Mouse (Mus musculus): ENCODE data around the gene Rtkn. TPM values are rescaled to one million over a fixed set of nuclear protein-coding genes. Genes with fewer than 3 reads are reported as not detected.

Rtkn gene
- polyA plus RNA-seq, 1 experiment from 2014 or later = 39.5 TPM

- H3K9me3 ChIP-seq = no peaks in the 10 kb centered on the region
- no peak overlapping the region for H3K4me2 ChIP-seq (replicated peaks)
- H3K27me3 ChIP-seq = peaks cover 30% of the 10 kb centered on the region
- H3K4me3 ChIP-seq = no peak overlapping the region
- peaks cover 37% of the 10 kb centered on the region for H3K4me1 ChIP-seq
- ATAC-seq (ENCODE audit: low FRiP score, low read depth) = no peak
- H3K27ac ChIP-seq (replicated peaks) = no peak overlapping the region
- 79% methylated on average over 3 of the region's 3 CpGs for WGBS
- H3K36me3 ChIP-seq = no peaks in the 10 kb centered on the region
- H3K9ac ChIP-seq (replicated peaks) = no peak overlapping the region
Observed at GRCm38 (mm10) chr6:83134226-83134625, 1.0 kb upstream of the Rtkn start.

- H3K27me3 ChIP-seq = peaks cover 31% of the 10 kb centered on the region
- no peaks in the 10 kb centered on the region for H3K36me3 ChIP-seq
- WGBS = 4% methylated on average over 34 of the region's 37 CpGs
- no peaks in the 10 kb centered on the region for H3K9me3 ChIP-seq
- H3K9ac ChIP-seq (replicated peaks) = peak overlapping the region; percentile 85; the same call in 1 of the 2 replicates
- peak overlapping the region; percentile 55 for H3K4me3 ChIP-seq
- no peak overlapping the region for H3K27ac ChIP-seq (replicated peaks)
- H3K4me1 ChIP-seq = peaks cover 40% of the 10 kb centered on the region
- H3K4me2 ChIP-seq (replicated peaks) = peak overlapping the region; percentile 78
- ATAC-seq (ENCODE audit: low FRiP score, low read depth) = no peak
Observed at GRCm38 (mm10) chr6:83135571-83136161, 403 bp downstream of the Rtkn start.

DNA sequence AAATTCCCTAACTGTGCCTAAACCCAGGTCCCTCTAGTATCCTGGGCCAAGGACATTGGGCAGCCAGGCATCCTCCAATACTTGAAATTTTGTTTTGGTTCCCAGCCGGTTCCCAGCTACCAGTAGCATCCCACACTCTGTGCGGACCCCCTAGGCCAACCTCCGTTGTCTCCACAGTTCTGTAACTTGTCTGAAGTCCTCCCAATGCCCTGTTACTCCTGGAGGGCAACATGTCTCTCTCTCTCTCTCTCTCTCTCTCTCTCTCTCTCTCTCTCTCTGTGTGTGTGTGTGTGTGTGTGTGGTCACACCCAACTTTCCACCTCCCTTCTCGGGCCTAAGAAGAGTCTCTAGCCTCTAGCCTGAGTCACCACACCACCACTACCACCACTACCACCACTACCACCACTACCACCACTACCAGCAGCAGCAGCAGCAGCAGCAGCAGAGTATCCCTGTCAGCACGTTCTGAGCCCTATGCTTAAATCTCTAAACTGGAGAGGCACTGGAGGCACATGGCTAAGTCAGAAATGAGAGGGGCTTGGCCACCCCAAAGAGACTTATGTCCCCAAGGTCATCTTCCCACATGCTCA lies 1.1 kb downstream of the Rtkn start:
- no peaks in the 10 kb centered on the region for H3K36me3 ChIP-seq
- WGBS = 15% methylated on average over 5 of the region's 5 CpGs
- peaks cover 40% of the 10 kb centered on the region for H3K4me1 ChIP-seq
- peak overlapping the region; percentile 85 for H3K9ac ChIP-seq (replicated peaks)
- ATAC-seq (ENCODE audit: low FRiP score, low read depth) = peak; percentile 4; the same call in 1 of the 2 replicates
- H3K9me3 ChIP-seq = no peaks in the 10 kb centered on the region
- peak overlapping the region; percentile 55 for H3K4me3 ChIP-seq
- H3K4me2 ChIP-seq (replicated peaks) = peak overlapping the region; percentile 78
- peaks cover 36% of the 10 kb centered on the region for H3K27me3 ChIP-seq
- H3K27ac ChIP-seq (replicated peaks) = peak overlapping the region; percentile 97

DNA sequence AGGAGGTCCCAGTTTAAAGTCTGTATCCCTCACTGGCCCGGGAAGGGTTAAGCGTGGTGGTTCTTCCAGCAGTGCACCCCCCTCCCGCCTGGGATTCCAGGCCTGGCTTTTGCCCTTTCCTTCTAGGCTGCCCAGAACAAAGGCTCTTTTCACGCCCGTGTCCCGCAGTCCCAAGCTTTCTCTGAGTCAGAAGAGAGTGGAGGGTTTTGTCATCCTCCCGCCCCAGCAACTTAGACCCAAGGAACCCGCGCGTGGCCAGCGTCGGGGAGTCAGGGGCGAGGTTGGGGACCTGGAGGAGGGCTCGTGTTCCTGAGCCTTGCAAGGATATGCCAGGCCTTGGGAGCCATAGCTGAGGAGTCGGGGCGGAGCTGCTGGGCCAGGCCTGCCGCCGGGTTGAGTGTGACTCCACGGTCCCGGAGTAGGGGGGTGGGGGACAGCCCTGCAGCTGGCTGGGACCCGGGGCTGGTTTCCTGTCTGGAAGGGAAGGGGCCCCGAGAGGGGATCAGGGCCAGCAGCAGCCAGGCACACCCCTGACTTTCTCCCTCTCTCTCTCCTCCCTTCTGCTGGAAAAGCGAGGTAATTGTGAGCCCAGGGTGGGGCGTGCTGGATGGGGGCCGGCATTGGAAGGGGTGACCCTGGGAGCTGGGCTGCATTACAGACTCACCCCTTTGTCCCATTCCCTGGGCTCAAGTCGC lies 1.8 kb downstream of the Rtkn start:
- no peaks in the 10 kb centered on the region for H3K9me3 ChIP-seq
- ATAC-seq (ENCODE audit: low FRiP score, low read depth) = peak; percentile 81
- under 1% methylated on average over 26 of the region's 26 CpGs for whole genome bisulfite sequencing

DNA sequence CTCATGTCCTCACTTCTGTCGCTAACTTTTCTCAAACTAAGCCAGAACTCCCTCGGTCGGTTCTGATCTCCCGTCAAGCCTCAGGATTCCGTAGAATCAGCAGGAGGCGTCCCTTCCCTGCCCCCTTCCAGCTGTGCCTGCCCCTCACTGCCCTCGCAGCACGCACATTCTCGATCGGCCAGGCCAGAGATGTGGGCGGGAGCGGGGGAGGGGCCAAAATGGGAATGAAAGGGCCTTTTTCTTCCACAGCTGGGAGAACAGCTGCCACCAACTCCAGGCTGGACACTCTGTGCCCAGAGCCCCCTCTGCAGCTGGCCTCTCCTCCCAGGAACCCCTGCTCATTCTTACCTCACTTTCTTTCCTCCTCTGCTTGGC lies 2.3 kb downstream of the Rtkn start:
- Histone ChIP-seq H3K4me1 (peaks cover 51% of the 10 kb centered on the region), H3K9me3 (no peaks in the 10 kb centered on the region), H3K9ac (replicated peaks) (peak overlapping the region; percentile 85), H3K4me2 (replicated peaks) (peak overlapping the region; percentile 78), H3K27me3 (peaks cover 45% of the 10 kb centered on the region), H3K27ac (replicated peaks) (peak overlapping the region; percentile 97), H3K36me3 (no peaks in the 10 kb centered on the region), H3K4me3 (peak overlapping the region; percentile 55)
- WGBS = 0% methylated on average over 12 of the region's 12 CpGs
- ATAC-seq (ENCODE audit: low FRiP score, low read depth) = peak; percentile 71

More for the DNA sequence above, 1.8 kb downstream of the Rtkn start:
- Histone ChIP-seq H3K27me3 (peaks cover 40% of the 10 kb centered on the region), H3K4me3 (peak overlapping the region; percentile 55), H3K4me1 (peaks cover 46% of the 10 kb centered on the region), H3K9ac (replicated peaks) (peak overlapping the region; percentile 85), H3K36me3 (no peaks in the 10 kb centered on the region), H3K27ac (replicated peaks) (peak overlapping the region; percentile 97), H3K4me2 (replicated peaks) (peak overlapping the region; percentile 78)

DNA sequence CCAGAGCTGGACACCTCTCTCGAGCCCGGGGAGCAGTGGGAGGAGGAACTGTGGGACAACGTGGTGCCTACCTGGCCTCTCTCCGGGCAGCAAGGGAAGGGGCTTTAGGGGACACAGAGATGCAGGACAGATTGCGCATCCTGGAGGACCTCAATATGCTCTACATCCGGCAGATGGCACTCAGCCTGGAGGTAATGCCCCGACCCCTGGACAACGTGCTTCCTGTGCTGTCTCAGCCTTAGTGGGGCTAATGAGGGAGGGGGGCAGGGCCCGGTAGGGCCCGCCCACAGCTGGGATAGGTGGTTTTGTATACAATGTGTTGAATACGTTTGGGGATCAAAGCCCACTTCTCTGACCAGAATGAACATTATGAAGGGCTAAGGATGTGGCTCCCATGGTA lies 2.8 kb downstream of the Rtkn start:
- Histone ChIP-seq H3K4me1 (peaks cover 52% of the 10 kb centered on the region), H3K27ac (replicated peaks) (peak overlapping the region; percentile 97), H3K4me3 (peak overlapping the region; percentile 55), H3K27me3 (peaks cover 48% of the 10 kb centered on the region), H3K9me3 (no peaks in the 10 kb centered on the region), H3K9ac (replicated peaks) (peak overlapping the region; percentile 85), H3K4me2 (replicated peaks) (peak overlapping the region; percentile 78), H3K36me3 (no peaks in the 10 kb centered on the region)
- WGBS = 0% methylated on average over 11 of the region's 11 CpGs
- ATAC-seq (ENCODE audit: low FRiP score, low read depth) = peak; percentile 38

- no peak for ATAC-seq (ENCODE audit: low FRiP score, low read depth)
- no peak overlapping the region for H3K4me3 ChIP-seq
- WGBS = 96% methylated on average over 8 of the region's 8 CpGs
- no peak overlapping the region for H3K9ac ChIP-seq (replicated peaks)
- peaks cover 52% of the 10 kb centered on the region for H3K4me1 ChIP-seq
- peaks cover 38% of the 10 kb centered on the region for H3K27me3 ChIP-seq
- no peaks in the 10 kb centered on the region for H3K9me3 ChIP-seq
- no peak overlapping the region for H3K27ac ChIP-seq (replicated peaks)
- no peak overlapping the region for H3K4me2 ChIP-seq (replicated peaks)
- no peaks in the 10 kb centered on the region for H3K36me3 ChIP-seq
Observed at GRCm38 (mm10) chr6:83140044-83140443, 4.8 kb downstream of the Rtkn start.

DNA sequence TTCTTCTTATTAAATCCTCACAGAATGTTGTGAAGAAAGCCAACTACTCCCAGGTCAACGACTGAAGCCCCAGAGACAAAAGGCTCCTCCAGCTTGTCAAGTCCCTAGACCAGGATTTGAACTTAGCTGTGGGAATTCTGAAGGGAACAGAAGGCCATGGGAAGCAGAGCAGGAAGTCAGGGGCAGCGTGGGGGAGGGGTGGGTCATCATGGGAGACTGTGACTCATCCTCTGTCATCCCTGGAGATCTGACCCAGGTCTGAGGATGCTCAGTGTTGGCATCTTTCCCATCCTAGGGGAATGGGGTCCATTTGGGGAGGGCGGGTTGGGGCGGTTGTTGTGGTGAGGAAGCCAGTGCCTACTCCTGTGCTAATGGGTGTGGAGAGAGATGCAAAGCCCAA lies 6.4 kb downstream of the Rtkn start:
- peaks cover 39% of the 10 kb centered on the region for H3K4me1 ChIP-seq
- peak overlapping the region; percentile 70 for H3K9ac ChIP-seq (replicated peaks)

GRCm38 (mm10) chr6:83142211-83142731 lies 7.0 kb downstream of the Rtkn start:
- Histone ChIP-seq H3K27me3 (peaks cover 23% of the 10 kb centered on the region), H3K4me1 (peaks cover 33% of the 10 kb centered on the region), H3K4me3 (peak overlapping the region; percentile 37), H3K9me3 (no peaks in the 10 kb centered on the region), H3K27ac (replicated peaks) (no peak overlapping the region), H3K36me3 (peaks cover under 1% of the 10 kb centered on the region; the same call in 1 of the 2 replicates), H3K4me2 (replicated peaks) (peak overlapping the region; percentile 63), H3K9ac (replicated peaks) (peak overlapping the region; percentile 70)
- ATAC-seq (ENCODE audit: low FRiP score, low read depth) = no peak
- WGBS = 2% methylated on average over 39 of the region's 41 CpGs

More for the DNA sequence above, 6.4 kb downstream of the Rtkn start:
- Histone ChIP-seq H3K27ac (replicated peaks) (no peak overlapping the region), H3K27me3 (peaks cover 23% of the 10 kb centered on the region), H3K4me3 (no peak overlapping the region), H3K36me3 (no peaks in the 10 kb centered on the region), H3K9me3 (no peaks in the 10 kb centered on the region), H3K4me2 (replicated peaks) (peak overlapping the region; percentile 63)
- ATAC-seq (ENCODE audit: low FRiP score, low read depth) = no peak
- WGBS = 25% methylated on average over 4 of the region's 4 CpGs

DNA sequence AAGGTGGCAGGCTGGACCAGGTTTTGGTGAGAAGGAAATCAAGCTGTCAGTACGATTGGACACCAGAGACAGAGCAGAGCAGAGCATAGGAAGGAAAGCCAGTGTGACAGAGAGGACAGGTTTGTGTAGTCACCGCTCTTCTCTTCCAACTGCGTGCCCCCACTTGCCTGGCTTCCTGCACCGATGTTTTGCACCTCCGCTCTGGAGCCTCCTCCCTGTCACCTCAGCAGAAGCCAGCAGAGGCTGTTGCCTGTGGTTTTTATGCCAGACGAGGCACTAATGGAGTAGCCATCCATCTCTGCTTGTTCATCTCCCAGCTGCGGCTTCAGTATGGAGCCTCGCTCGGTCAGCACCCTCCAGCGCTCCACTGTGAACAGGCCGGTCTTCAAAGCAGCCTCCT lies 7.6 kb downstream of the Rtkn start:
- Histone ChIP-seq H3K27me3 (peaks cover 23% of the 10 kb centered on the region), H3K36me3 (peaks cover 6% of the 10 kb centered on the region; the same call in 1 of the 2 replicates), H3K9ac (replicated peaks) (peak overlapping the region; percentile 70; the same call in 1 of the 2 replicates), H3K27ac (replicated peaks) (no peak overlapping the region), H3K4me2 (replicated peaks) (peak overlapping the region; percentile 63; the same call in 1 of the 2 replicates), H3K4me1 (peaks cover 27% of the 10 kb centered on the region), H3K9me3 (no peaks in the 10 kb centered on the region), H3K4me3 (no peak overlapping the region)
- no peak for ATAC-seq (ENCODE audit: low FRiP score, low read depth)
- 40% methylated on average over 11 of the region's 11 CpGs for WGBS

DNA sequence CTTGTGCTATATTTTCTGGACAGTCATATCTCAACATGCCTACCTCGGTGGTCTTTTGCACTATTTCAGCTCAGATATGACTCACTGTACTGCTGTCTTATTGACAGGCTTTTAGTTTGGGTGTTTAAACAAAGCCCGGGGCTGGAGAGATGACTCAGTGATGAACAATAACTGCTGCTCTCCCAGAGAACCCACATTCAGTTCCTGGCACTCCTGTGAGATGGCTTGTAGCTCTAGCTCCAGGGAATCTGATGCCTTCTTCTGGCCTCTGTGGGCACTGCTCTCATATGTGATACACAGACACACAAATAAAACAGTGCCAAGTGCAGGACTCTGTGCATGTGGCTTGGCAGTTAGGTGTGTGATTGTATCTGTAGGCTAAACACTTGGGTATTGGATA lies 9.9 kb downstream of the Rtkn start:
- Histone ChIP-seq H3K27me3 (peaks cover 23% of the 10 kb centered on the region), H3K9ac (replicated peaks) (no peak overlapping the region), H3K36me3 (peaks cover 27% of the 10 kb centered on the region), H3K4me1 (peaks cover 12% of the 10 kb centered on the region), H3K4me2 (replicated peaks) (no peak overlapping the region), H3K27ac (replicated peaks) (no peak overlapping the region), H3K4me3 (no peak overlapping the region), H3K9me3 (no peaks in the 10 kb centered on the region)
- no peak for ATAC-seq (ENCODE audit: low FRiP score, low read depth)
- WGBS = 90% methylated on average over 2 of the region's 2 CpGs

DNA sequence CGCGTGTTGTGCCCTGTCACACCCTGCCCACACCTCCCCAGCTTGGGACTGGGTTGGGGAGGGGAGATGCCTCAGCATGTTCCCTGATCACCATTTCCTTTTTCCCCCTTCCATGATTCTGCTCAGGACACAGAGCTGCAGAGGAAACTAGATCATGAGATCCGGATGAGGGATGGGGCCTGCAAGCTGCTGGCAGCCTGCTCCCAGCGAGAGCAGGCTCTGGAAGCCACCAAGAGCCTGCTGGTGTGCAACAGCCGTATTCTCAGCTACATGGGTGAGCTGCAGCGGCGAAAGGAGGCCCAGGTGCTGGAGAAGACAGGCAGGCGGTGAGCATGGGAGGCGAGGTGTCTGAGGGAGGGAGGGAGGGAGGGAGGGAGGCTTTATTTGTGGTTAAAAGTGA lies 10.5 kb downstream of the Rtkn start:
- peaks cover 21% of the 10 kb centered on the region for H3K27me3 ChIP-seq
- H3K9ac ChIP-seq (replicated peaks) = no peak overlapping the region
- no peak overlapping the region for H3K4me3 ChIP-seq
- H3K9me3 ChIP-seq = no peaks in the 10 kb centered on the region
- no peak overlapping the region for H3K4me2 ChIP-seq (replicated peaks)
- peaks cover 12% of the 10 kb centered on the region for H3K4me1 ChIP-seq
- 73% methylated on average over 9 of the region's 9 CpGs for WGBS
- ATAC-seq (ENCODE audit: low FRiP score, low read depth) = no peak
- no peak overlapping the region for H3K27ac ChIP-seq (replicated peaks)
- peaks cover 28% of the 10 kb centered on the region for H3K36me3 ChIP-seq

All from midbrain, embryonic 12.5 days (tissue).